Mouse (Mus musculus) forebrain, embryonic 14.5 days (tissue): ENCODE measurements around the gene Des. TPM values are rescaled to one million over a fixed set of nuclear protein-coding genes. Genes with fewer than 3 reads are reported as not detected.

ENCODE experiments used
- ATAC-seq: fragments of 200-750 bp; cut with Nextera tagmentation; 2 replicates; pipeline ENCODE4 v1.8.0; 2017; ENCODE audit warnings: mild to moderate bottlenecking, moderate library complexity
- DNase-seq: peaks from one replicate; pipeline ENCODE4 v3.0.0-alpha.2; 2015; ENCODE audit warnings: low spot score
- H3K27ac ChIP-seq: fragments of 300-500 bp; sonication (generic); 2 replicates; pipeline ENCODE4 v1.5.1; 2014; ENCODE audit warnings: low read depth, mild to moderate bottlenecking, control low read depth, low read length, moderate library complexity
- H3K27me3 ChIP-seq: fragments of 300-500 bp; sonication (generic); replicated peaks from 2 replicates; pipeline ENCODE4 v1.6.1; 2014; ENCODE audit warnings: low read length, control low read depth, mixed read lengths; ENCODE audit not compliant: control insufficient read depth, insufficient read depth
- H3K36me3 ChIP-seq: fragments of 300-500 bp; sonication (generic); 2 replicates; pipeline ENCODE4 v1.6.1; 2014; ENCODE audit warnings: low read length, control low read depth; ENCODE audit not compliant: control insufficient read depth, insufficient read depth
- H3K4me1 ChIP-seq: fragments of 300-500 bp; sonication (generic); 2 replicates; pipeline ENCODE4 v1.6.1; 2014; ENCODE audit warnings: antibody characterized with exemption, low read length, control low read depth; ENCODE audit not compliant: control insufficient read depth, insufficient read depth
- H3K4me2 ChIP-seq: fragments of 300-500 bp; sonication (generic); 2 replicates; pipeline ENCODE4 v1.6.1; 2014; ENCODE audit warnings: mild to moderate bottlenecking, control low read depth, low read length
- H3K4me3 ChIP-seq: fragments of 300-500 bp; sonication (generic); 2 replicates; pipeline ENCODE4 v1.5.1; 2014; ENCODE audit warnings: low read depth, low read length, control low read depth
- H3K9ac ChIP-seq: fragments of 300-500 bp; sonication (generic); 2 replicates; pipeline ENCODE4 v1.6.1; 2014; ENCODE audit warnings: mild to moderate bottlenecking, low read length, control low read depth, moderate library complexity
- H3K9me3 ChIP-seq: fragments of 300-500 bp; sonication (generic); replicated peaks from 2 replicates; pipeline ENCODE4 v1.6.1; 2016; ENCODE audit warnings: low read length, control low read depth, mixed read lengths; ENCODE audit not compliant: control insufficient read depth
- WGBS: fragments of 180-500 bp; shearing (Covaris S2); extraction: QIAGEN DNeasy Blood & Tissue Kit; methylation state at CpG from one replicate; pipeline ENCODE4 v1.1.7; 2014; 5-methylcytosine and 5-hydroxymethylcytosine counted together
- polyA plus RNA-seq: library from polyadenylated mRNA; unstranded; fragments of >200 nt; fragmentation: Nextera tagmentation; extraction: Ambion mirVana; gene quantifications from 2 replicates; pipeline ENCODE4 v1.2.1, GENCODE M21; 2014

Des gene
- polyA plus RNA-seq, 1 experiment from 2014 or later: 1.4 TPM

- Histone ChIP-seq H3K36me3 (peaks cover 11% of the 10 kb centered on the region; the same call in 1 of the 2 replicates), H3K4me3 (no peak overlapping the region), H3K4me1 (peaks cover 12% of the 10 kb centered on the region), H3K9ac (no peak overlapping the region), H3K9me3 (no peaks in the 10 kb centered on the region), H3K4me2 (no peak overlapping the region), H3K27me3 (no peaks in the 10 kb centered on the region), H3K27ac (no peak overlapping the region)
- 9% methylated on average over 9 of the region's 9 CpGs for WGBS
- ATAC-seq: peak; percentile 62
- peak; percentile 80 for DNase-seq
Observed at GRCm38 (mm10) chr1:75398761-75399402, 38.8 kb downstream of the Des start.

GRCm38 (mm10) chr1:75399755-75400492, 39.8 kb downstream of the Des start:
- Histone ChIP-seq H3K27me3 (no peaks in the 10 kb centered on the region), H3K9ac (peak overlapping the region; percentile 35), H3K27ac (no peak overlapping the region), H3K4me1 (peaks cover 12% of the 10 kb centered on the region), H3K9me3 (no peaks in the 10 kb centered on the region), H3K4me3 (no peak overlapping the region), H3K36me3 (peaks cover 11% of the 10 kb centered on the region; the same call in 1 of the 2 replicates), H3K4me2 (peak overlapping the region; percentile 31)
- DNase-seq (peak; percentile 58), ATAC-seq (peak; percentile 67)
- WGBS: 6% methylated on average over 15 of the region's 15 CpGs

GRCm38 (mm10) chr1:75400493-75401115, 40.5 kb downstream of the Des start:
- H3K9me3 ChIP-seq: no peaks in the 10 kb centered on the region
- H3K36me3 ChIP-seq: peaks cover 11% of the 10 kb centered on the region; the same call in 1 of the 2 replicates
- no peak overlapping the region; the same call in 1 of the 2 replicates for H3K9ac ChIP-seq
- peaks cover 12% of the 10 kb centered on the region for H3K4me1 ChIP-seq
- DNase-seq (no peak), ATAC-seq (0 out of 2 replicates have a peak, but pooled peaks have one; percentile 10)
- no peak overlapping the region for H3K27ac ChIP-seq
- no peak overlapping the region for H3K4me3 ChIP-seq
- peak overlapping the region; percentile 31; the same call in 1 of the 2 replicates for H3K4me2 ChIP-seq
- WGBS: 44% methylated on average over 6 of the region's 6 CpGs
- no peaks in the 10 kb centered on the region for H3K27me3 ChIP-seq

GRCm38 (mm10) chr1:75405547-75405946, 45.4 kb downstream of the Des start:
- H3K9ac ChIP-seq: no peak overlapping the region
- 42% methylated on average over 3 of the region's 3 CpGs for WGBS
- H3K27ac ChIP-seq: no peak overlapping the region
- H3K4me1 ChIP-seq: no peaks in the 10 kb centered on the region
- no peaks in the 10 kb centered on the region for H3K9me3 ChIP-seq
- H3K27me3 ChIP-seq: no peaks in the 10 kb centered on the region
- H3K4me2 ChIP-seq: no peak overlapping the region
- DNase-seq (no peak), ATAC-seq (no peak)
- no peak overlapping the region for H3K4me3 ChIP-seq
- peaks cover 19% of the 10 kb centered on the region; the same call in 1 of the 2 replicates for H3K36me3 ChIP-seq

GRCm38 (mm10) chr1:75406173-75406572, 46.0 kb downstream of the Des start:
- Histone ChIP-seq H3K27ac (no peak overlapping the region), H3K36me3 (peaks cover 18% of the 10 kb centered on the region; the same call in 1 of the 2 replicates), H3K4me2 (no peak overlapping the region), H3K4me1 (no peaks in the 10 kb centered on the region), H3K9me3 (no peaks in the 10 kb centered on the region), H3K27me3 (no peaks in the 10 kb centered on the region), H3K9ac (no peak overlapping the region), H3K4me3 (no peak overlapping the region)
- no peak for ATAC-seq
- no peak for DNase-seq
- WGBS: 94% methylated on average over 15 of the region's 15 CpGs

- Histone ChIP-seq H3K9ac (no peak overlapping the region), H3K27me3 (no peaks in the 10 kb centered on the region), H3K27ac (no peak overlapping the region), H3K9me3 (no peaks in the 10 kb centered on the region), H3K36me3 (peaks cover 13% of the 10 kb centered on the region; the same call in 1 of the 2 replicates), H3K4me1 (no peaks in the 10 kb centered on the region), H3K4me3 (no peak overlapping the region), H3K4me2 (no peak overlapping the region)
- WGBS: 93% methylated on average over 9 of the region's 9 CpGs
- ATAC-seq: no peak
- DNase-seq: no peak
Observed at GRCm38 (mm10) chr1:75407056-75407455, 46.9 kb downstream of the Des start.

- H3K27ac ChIP-seq: no peak overlapping the region
- WGBS: 95% methylated on average over 4 of the region's 4 CpGs
- no peaks in the 10 kb centered on the region for H3K9me3 ChIP-seq
- H3K9ac ChIP-seq: no peak overlapping the region; the same call in 1 of the 2 replicates
- DNase-seq: no peak
- H3K4me3 ChIP-seq: no peak overlapping the region
- H3K4me1 ChIP-seq: no peaks in the 10 kb centered on the region
- no peak overlapping the region for H3K4me2 ChIP-seq
- ATAC-seq: no peak
- no peaks in the 10 kb centered on the region for H3K27me3 ChIP-seq
- 0 out of 2 replicates have a peak, but pooled peaks cover 7% of the 10 kb centered on the region for H3K36me3 ChIP-seq
Observed at GRCm38 (mm10) chr1:75408210-75408609, 48.1 kb downstream of the Des start.

GRCm38 (mm10) chr1:75409950-75410349, 49.8 kb downstream of the Des start:
- Histone ChIP-seq H3K4me1 (no peaks in the 10 kb centered on the region), H3K36me3 (0 out of 2 replicates have a peak, but pooled peaks cover 7% of the 10 kb centered on the region), H3K4me2 (no peak overlapping the region), H3K27me3 (no peaks in the 10 kb centered on the region), H3K27ac (no peak overlapping the region), H3K9me3 (no peaks in the 10 kb centered on the region), H3K4me3 (no peak overlapping the region), H3K9ac (no peak overlapping the region)
- 96% methylated on average over 7 of the region's 7 CpGs for WGBS
- DNase-seq: no peak
- no peak for ATAC-seq
